Comparison of ENCODE assay signal across 10 mouse cellular contexts in the genomic region with DNA sequence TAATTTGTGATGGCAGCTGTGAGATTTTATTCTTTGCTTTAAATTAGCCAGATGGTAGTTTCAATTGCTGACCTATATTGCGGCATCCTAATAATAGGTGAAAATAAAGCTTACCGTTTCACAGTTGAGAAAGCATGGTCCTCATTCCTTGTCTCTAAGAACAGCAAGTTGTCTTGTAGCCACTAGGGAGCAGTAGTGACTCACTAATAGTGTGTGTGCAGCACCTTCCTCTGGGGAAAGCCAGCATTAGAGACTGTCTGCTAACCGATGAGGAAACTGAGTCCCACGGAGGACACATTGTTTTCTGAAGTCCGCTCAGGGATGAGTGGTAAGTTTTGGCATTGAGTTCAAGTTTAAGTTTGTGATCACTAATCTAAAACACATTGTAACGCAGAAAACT. TPM values are rescaled to one million over a fixed set of nuclear protein-coding genes. Genes with fewer than 3 reads are reported as not detected.
DNase-seq lines count a peak whose midpoint lies in the region; ATAC-seq and TF ChIP-seq lines count a peak whose summit lies in the region.
"Had no signal": no experiment of that assay in that cellular context is flagged by ENCODE, and none has a peak within 500 bp of the region (broad histone marks: within the 10 kb centered on the region; RNA-seq: fewer than 3 reads in every experiment).

No protein-coding gene starts in this region.

- WGBS in cerebellum, adult 2 months, result 56% methylated on average over 6 of the region's 6 CpGs

- H3K27me3 ChIP-seq in cerebellum, adult 2 months (ENCODE audit: control insufficient read depth, insufficient read depth, low read length), result no peaks in the 10 kb centered on the region

- no peaks in the 10 kb centered on the region for H3K36me3 ChIP-seq in ES-E14 (ENCODE audit: control insufficient read depth, insufficient read depth, low read length, poor library complexity, severe bottlenecking)

- no peak overlapping the region for H3K4me3 ChIP-seq in cerebellum, adult 2 months (replicated peaks; ENCODE audit: insufficient read depth, low read depth, low read length)
- H3K4me3 ChIP-seq in ES-E14 (ENCODE audit: insufficient read depth in 1 of 2, low read depth in 1 of 2, low read length in 2 of 2, poor library complexity in 1 of 2, severe bottlenecking in 1 of 2), result no peak overlapping the region
- no peak overlapping the region for H3K4me3 ChIP-seq in left cerebral cortex, adult 2 months

- in situ Hi-C loops in ES-E14 (cut with MboI; ENCODE audit: low sequenced_read_pairs in 2 of 2, unreplicated experiment in 2 of 2), result loop anchor here in 1 of 2 experiments (25.0 kb wide), 1 partner anchor 624 kb away; no protein-coding TSS in a partner anchor

- no peak for ATAC-seq in erythroid progenitor cell, adult 5-6 weeks (replicated peaks; ENCODE audit: low FRiP score, poor library complexity, severe bottlenecking)

- no peaks in the 10 kb centered on the region for H3K4me1 ChIP-seq in cerebellum, adult 2 months (ENCODE audit: control insufficient read depth, insufficient read depth, low read length)
- no peaks in the 10 kb centered on the region for H3K4me1 ChIP-seq in ES-E14 (ENCODE audit: control insufficient read depth in 2 of 2, insufficient read depth in 2 of 2, low read length in 2 of 2, poor library complexity in 1 of 2)

- no peak overlapping the region for H3K9ac ChIP-seq in ES-E14 (ENCODE audit: insufficient read depth, low read depth, low read length, poor library complexity, severe bottlenecking)

- no peak overlapping the region for H3K27ac ChIP-seq in cerebellum, adult 2 months (ENCODE audit: insufficient read depth, low read length)
- H3K27ac ChIP-seq in ES-E14 (ENCODE audit: insufficient read depth, low read depth, low read length, poor library complexity, severe bottlenecking), result no peak overlapping the region
- H3K27ac ChIP-seq in left cerebral cortex, adult 2 months, result no peak overlapping the region

- peak in 1 of 2 experiments; percentile 4 for DNase-seq in cerebellum, adult 2 months
- no peak for DNase-seq in cerebellum, postnatal 25 days
- DNase-seq in kidney, postnatal 36 days, result peak; percentile 9 to 11
- no peak for DNase-seq in kidney, adult 11 months
- peak; percentile 25 for DNase-seq in ES-E14 (ENCODE audit: low read depth, low spot score)
- no peak for DNase-seq in left cerebral cortex, adult 2 months (ENCODE audit: extremely low spot score in 1 of 2, low spot score in 2 of 2)
- DNase-seq in spleen, adult 12 weeks (ENCODE audit: low spot score), result no peak
- DNase-seq: cerebellum, adult 11 months had no signal

- no peak for TF ChIP-seq POLR2A in cerebellum, adult 2 months (IDR thresholded peaks at IDR 0.05; ENCODE audit: borderline replicate concordance, insufficient read depth, low read length)

- H3K9me3 ChIP-seq in ES-E14 (ENCODE audit: control insufficient read depth, insufficient read depth, low read depth, low read length), result no peaks in the 10 kb centered on the region

- peak; percentile 27; the same call in 1 of the 2 replicates for TF ChIP-seq CTCF in cerebellum, adult 2 months (IDR thresholded peaks at IDR 0.05; ENCODE audit: borderline replicate concordance, insufficient read depth, low read depth, low read length)
- TF ChIP-seq CTCF in left cerebral cortex, adult 2 months (IDR thresholded peaks at IDR 0.05), result peak; percentile 81

- intact Hi-C loops in left cerebral cortex, adult 2 months (cut with DNase I), result no loop called here

TF ChIP-seq in ES-E14, 5 proteins besides CTCF, POLR2A, EP300 and RAD21:
- TF ChIP-seq ZNF384 (IDR thresholded peaks at IDR 0.05; ENCODE audit: low read depth, low read length) (peak; percentile 46; the same call in 1 of the 2 replicates), MAFK (IDR thresholded peaks at IDR 0.05; ENCODE audit: insufficient read depth, low read depth, low read length) (no peak), CHD2 (IDR thresholded peaks at IDR 0.05; ENCODE audit: low read depth, low read length) (no peak), ZC3H11A (IDR thresholded peaks at IDR 0.05; ENCODE audit: borderline replicate concordance, low read depth, low read length) (peak; percentile 68; the same call in 1 of the 2 replicates)

RNA-seq across cellular contexts. Expression of a gene that starts 46.5 kb away (rescaled TPM):
- not detected in 2 replicates for polyA plus RNA-seq in cerebellum, adult 2 months (2012; rRNA removed)
- total RNA-seq in ES-E14 (2012; rRNA removed), result 0.09 TPM in 1 of 2 replicates, not detected in the other
- total RNA-seq in left cerebral cortex, adult 2 months (2021), result not detected
- total RNA-seq in erythroid progenitor cell, adult 5-6 weeks (2015; ENCODE audit: low replicate concordance), result 0.36 TPM in 1 of 2 replicates, not detected in the other
- total RNA-seq in erythroid progenitor cell, adult 5-6 weeks (2017; ENCODE audit: low replicate concordance), result not detected in 2 replicates
- polyA plus RNA-seq: spleen, adult 2 months had no signal

Comparison
In these comparisons a context has a peak if more than half of its experiments do, and no peak if none do; other contexts are left out.
1. DNase-seq: peak in kidney, postnatal 36 days (2 of 2) and ES-E14 (single experiment); none in cerebellum, postnatal 25 days (0 of 2), kidney, adult 11 months (single experiment), left cerebral cortex, adult 2 months (0 of 2) and spleen, adult 12 weeks (single experiment).